Comparison of ENCODE assay signal across 8 mouse cellular contexts in the genomic region with DNA sequence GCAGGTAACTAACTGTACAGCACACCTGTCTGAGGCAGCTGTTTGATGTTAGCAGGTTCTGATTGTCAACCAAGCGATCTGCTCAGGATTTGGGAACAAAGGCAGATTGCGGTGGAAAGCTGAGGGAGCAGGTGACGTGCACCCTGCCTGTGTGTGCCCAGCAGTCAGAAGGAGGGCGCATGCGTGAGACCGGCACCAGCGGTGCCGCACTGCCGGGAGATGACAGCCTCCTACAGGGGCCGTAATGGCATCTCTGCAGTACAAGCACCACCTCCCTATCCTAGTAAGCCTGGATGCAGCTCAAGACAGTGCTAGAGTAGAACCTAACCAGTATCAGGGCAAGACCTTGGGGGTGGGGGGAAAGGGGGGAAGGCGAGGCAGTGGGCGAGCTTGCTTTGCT. TPM values are rescaled to one million over a fixed set of nuclear protein-coding genes. Genes with fewer than 3 reads are reported as not detected.
DNase-seq lines count a peak whose midpoint lies in the region; ATAC-seq and TF ChIP-seq lines count a peak whose summit lies in the region.

No protein-coding gene starts in this region.

- H3K27ac ChIP-seq in forebrain, embryonic 10.5 days, result peak overlapping the region; percentile 46; the same call in 1 of the 2 replicates
- no peak overlapping the region for H3K27ac ChIP-seq in forebrain, embryonic 15.5 days (replicated peaks)
- H3K27ac ChIP-seq in liver, postnatal 0 days (ENCODE audit: low read depth), result no peak overlapping the region
- no peak overlapping the region for H3K27ac ChIP-seq in liver, embryonic 11.5 days (ENCODE audit: low read depth, low read length)

- TF ChIP-seq CTCF in liver, postnatal 0 days (IDR thresholded peaks at IDR 0.05; ENCODE audit: low read depth), result no peak

- no peaks in the 10 kb centered on the region for H3K9me3 ChIP-seq in forebrain, embryonic 10.5 days
- H3K9me3 ChIP-seq in forebrain, embryonic 15.5 days, result no peaks in the 10 kb centered on the region
- H3K9me3 ChIP-seq in liver, postnatal 0 days (ENCODE audit: low read length), result no peaks in the 10 kb centered on the region
- H3K9me3 ChIP-seq in liver, embryonic 11.5 days (ENCODE audit: control insufficient read depth, low read length), result no peaks in the 10 kb centered on the region

- H3K27me3 ChIP-seq in forebrain, embryonic 10.5 days (ENCODE audit: poor library complexity, severe bottlenecking), result no peaks in the 10 kb centered on the region
- H3K27me3 ChIP-seq in forebrain, embryonic 15.5 days, result no peaks in the 10 kb centered on the region
- no peaks in the 10 kb centered on the region for H3K27me3 ChIP-seq in liver, postnatal 0 days (ENCODE audit: insufficient read depth, low read length)
- no peaks in the 10 kb centered on the region for H3K27me3 ChIP-seq in liver, embryonic 11.5 days (replicated peaks; ENCODE audit: control insufficient read depth, insufficient read depth, low read length)

- peaks cover 11% of the 10 kb centered on the region for H3K4me1 ChIP-seq in forebrain, embryonic 10.5 days
- H3K4me1 ChIP-seq in forebrain, embryonic 15.5 days, result peaks cover 7% of the 10 kb centered on the region
- H3K4me1 ChIP-seq in liver, postnatal 0 days (ENCODE audit: insufficient read depth), result no peaks in the 10 kb centered on the region
- H3K4me1 ChIP-seq in liver, embryonic 11.5 days (replicated peaks; ENCODE audit: control insufficient read depth, insufficient read depth, low read length), result no peaks in the 10 kb centered on the region

- DNase-seq in forebrain, embryonic 10.5 days (ENCODE audit: extremely low spot score, low spot score), result no peak
- DNase-seq in liver, postnatal 0 days, result peak; percentile 20
- DNase-seq in liver, embryonic 11.5 days (ENCODE audit: low spot score), result no peak
- DNase-seq in adrenal gland, postnatal 36 days, result peak; percentile 40 to 48
- peak; percentile 32 to 38 for DNase-seq in left cerebral cortex, postnatal 36 days (ENCODE audit: low spot score in 2 of 2)
- DNase-seq in urinary bladder, adult 2 months (ENCODE audit: low spot score), result no peak

- H3K36me3 ChIP-seq in forebrain, embryonic 10.5 days (replicated peaks), result no peaks in the 10 kb centered on the region
- no peaks in the 10 kb centered on the region for H3K36me3 ChIP-seq in forebrain, embryonic 15.5 days
- H3K36me3 ChIP-seq in liver, postnatal 0 days (replicated peaks; ENCODE audit: insufficient read depth, low read length), result no peaks in the 10 kb centered on the region
- H3K36me3 ChIP-seq in liver, embryonic 11.5 days (ENCODE audit: control insufficient read depth, insufficient read depth, low read length), result no peaks in the 10 kb centered on the region

- 85% methylated on average over 12 of the region's 12 CpGs for WGBS in forebrain, embryonic 10.5 days
- WGBS in forebrain, embryonic 15.5 days, result 81% methylated on average over 12 of the region's 12 CpGs
- 82% methylated on average over 12 of the region's 12 CpGs for WGBS in liver, postnatal 0 days (ENCODE audit: insufficient replicate concordance)
- WGBS in liver, embryonic 11.5 days, result 81% methylated on average over 12 of the region's 12 CpGs

- H3K4me3 ChIP-seq in forebrain, embryonic 10.5 days, result no peak overlapping the region
- no peak overlapping the region for H3K4me3 ChIP-seq in forebrain, embryonic 15.5 days
- H3K4me3 ChIP-seq in liver, postnatal 0 days (ENCODE audit: low read depth, low read length), result no peak overlapping the region
- no peak overlapping the region for H3K4me3 ChIP-seq in liver, embryonic 11.5 days (ENCODE audit: low read depth, low read length)

- no peak overlapping the region for H3K4me2 ChIP-seq in forebrain, embryonic 15.5 days (replicated peaks)
- H3K4me2 ChIP-seq in liver, postnatal 0 days (ENCODE audit: low read depth, low read length), result peak overlapping the region; percentile 36; the same call in 1 of the 2 replicates
- H3K4me2 ChIP-seq in liver, embryonic 11.5 days, result no peak overlapping the region

- no peak for ATAC-seq in forebrain, embryonic 15.5 days (replicated peaks)
- ATAC-seq in liver, postnatal 0 days, result no peak
- ATAC-seq in liver, embryonic 11.5 days (replicated peaks; ENCODE audit: low FRiP score), result no peak
- no peak for ATAC-seq in frontal cortex, adult (ENCODE audit: low TSS enrichment)

- no peak for TF ChIP-seq EP300 in liver, postnatal 0 days (IDR thresholded peaks at IDR 0.05; ENCODE audit: low read depth)

- H3K9ac ChIP-seq in forebrain, embryonic 15.5 days (replicated peaks), result no peak overlapping the region
- H3K9ac ChIP-seq in liver, postnatal 0 days (replicated peaks), result no peak overlapping the region
- no peak overlapping the region for H3K9ac ChIP-seq in liver, embryonic 11.5 days (ENCODE audit: low read depth, low read length)

- intact Hi-C loops in left cerebral cortex, postnatal 36 days (cut with DNase I), result no loop called here

RNA-seq across cellular contexts. Expression of a gene that starts 35.2 kb away (rescaled TPM):
- polyA plus RNA-seq in forebrain, embryonic 10.5 days (2016; fragmentation: Nextera tagmentation; extraction: Ambion mirVana), result 0.09 TPM in 2 replicates
- polyA plus RNA-seq in forebrain, embryonic 15.5 days (2015; fragmentation: Nextera tagmentation; extraction: Ambion mirVana), result 0.11 and 0.29 TPM in 2 replicates
- not detected in 2 replicates for polyA plus RNA-seq in liver, postnatal 0 days (2015; fragmentation: Nextera tagmentation; extraction: Ambion mirVana)
- not detected in 2 replicates for polyA plus RNA-seq in liver, embryonic 11.5 days (2014; fragmentation: Nextera tagmentation; extraction: Ambion mirVana)
- total RNA-seq in adrenal gland, postnatal 36 days (2021), result not detected
- total RNA-seq in left cerebral cortex, postnatal 36 days (2021), result under 1 TPM; 0.27 to 0.29 TPM
- 0.04 TPM in 2 replicates for polyA plus RNA-seq in urinary bladder, adult 2 months (2012; rRNA removed)

Comparison
In these comparisons a context has a peak if more than half of its experiments do, and no peak if none do; other contexts are left out.
1. DNase-seq: peak in liver, postnatal 0 days (single experiment), adrenal gland, postnatal 36 days (2 of 2) and left cerebral cortex, postnatal 36 days (2 of 2); none in forebrain, embryonic 10.5 days (single experiment), liver, embryonic 11.5 days (single experiment) and urinary bladder, adult 2 months (single experiment).